Mouse (Mus musculus): ENCODE data around the gene Ube4b. TPM values are rescaled to one million over a fixed set of nuclear protein-coding genes. Genes with fewer than 3 reads are reported as not detected.

Ube4b gene
- polyA plus RNA-seq, 1 experiment from 2014 or later: 49.5 TPM

GRCm38 (mm10) chr4:149296501-149296900 is 130.0 kb downstream of the Ube4b start:
- no peaks in the 10 kb centered on the region; the same call in 1 of the 2 replicates for H3K36me3 ChIP-seq (ENCODE audit: control insufficient read depth, insufficient read depth, low read length)
- ATAC-seq (ENCODE audit: insufficient number of reproducible peaks, low FRiP score, low TSS enrichment, low read depth): no peak
- 88% methylated on average over 2 of the region's 2 CpGs for WGBS

DNA sequence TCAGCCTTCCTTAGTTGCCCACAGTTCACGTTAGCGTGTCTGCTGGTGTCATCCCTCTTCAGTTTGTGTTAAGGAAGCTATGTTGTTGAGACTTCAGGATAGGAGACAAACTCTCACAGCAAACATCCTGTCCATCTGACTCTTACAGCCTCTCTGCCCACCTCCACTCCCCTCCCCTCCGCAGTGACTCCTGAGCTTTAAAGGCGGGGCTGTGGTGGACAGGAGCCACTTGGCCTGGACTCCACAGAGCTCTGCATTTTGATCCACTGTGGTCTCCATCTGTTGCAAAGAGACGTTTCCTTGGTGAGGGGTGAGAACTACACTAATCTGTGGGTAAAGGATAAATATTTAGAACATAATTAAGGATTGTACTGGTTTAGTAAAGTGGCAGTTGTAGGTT is 133.6 kb downstream of the Ube4b start:
- H3K36me3 ChIP-seq (ENCODE audit: control insufficient read depth, insufficient read depth, low read length): no peaks in the 10 kb centered on the region; the same call in 1 of the 2 replicates
- H3K4me3 ChIP-seq (ENCODE audit: low read depth, low read length): no peak overlapping the region
- ATAC-seq (ENCODE audit: insufficient number of reproducible peaks, low FRiP score, low TSS enrichment, low read depth) (no peak), DNase-seq (ENCODE audit: low spot score) (no peak)
- no peaks in the 10 kb centered on the region for H3K4me1 ChIP-seq (ENCODE audit: control insufficient read depth, insufficient read depth, low read length)
- no peak overlapping the region for H3K27ac ChIP-seq (replicated peaks; ENCODE audit: low read depth, low read length)
- no peaks in the 10 kb centered on the region for H3K9me3 ChIP-seq (ENCODE audit: control insufficient read depth, low read length)
- no peaks in the 10 kb centered on the region for H3K27me3 ChIP-seq (ENCODE audit: control insufficient read depth, insufficient read depth, low read length)
- no peak overlapping the region for H3K4me2 ChIP-seq (ENCODE audit: low read depth, severe bottlenecking)
- WGBS: 75% methylated on average over 5 of the region's 5 CpGs
- no peak overlapping the region for H3K9ac ChIP-seq (ENCODE audit: low read length)

More at GRCm38 (mm10) chr4:149296501-149296900, 130.0 kb downstream of the Ube4b start:
- Histone ChIP-seq H3K9ac (ENCODE audit: low read length) (no peak overlapping the region), H3K4me2 (ENCODE audit: low read depth, severe bottlenecking) (no peak overlapping the region), H3K4me3 (ENCODE audit: low read depth, low read length) (no peak overlapping the region), H3K27me3 (ENCODE audit: control insufficient read depth, insufficient read depth, low read length) (no peaks in the 10 kb centered on the region), H3K4me1 (ENCODE audit: control insufficient read depth, insufficient read depth, low read length) (no peaks in the 10 kb centered on the region), H3K27ac (replicated peaks; ENCODE audit: low read depth, low read length) (no peak overlapping the region), H3K9me3 (ENCODE audit: control insufficient read depth, low read length) (no peaks in the 10 kb centered on the region)
- DNase-seq (ENCODE audit: low spot score): no peak

DNA sequence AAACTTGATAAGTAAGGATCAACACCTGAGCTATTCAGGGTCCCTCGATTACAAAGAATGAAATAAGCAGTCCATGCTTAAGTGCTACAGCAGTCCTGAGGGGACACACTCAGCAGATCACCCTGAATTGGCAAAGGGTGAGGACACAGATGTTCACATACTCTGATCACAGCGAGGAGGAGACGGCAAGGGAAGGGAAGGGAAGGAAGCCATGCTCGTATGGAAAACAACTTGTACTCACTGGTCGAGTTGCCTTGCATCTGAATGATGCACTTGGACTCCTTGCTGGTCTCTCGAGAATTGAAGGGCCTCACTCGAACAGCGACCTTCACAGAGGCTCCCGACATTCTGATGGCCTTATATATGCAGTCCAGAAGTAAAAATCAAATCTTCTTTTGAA is 135.5 kb downstream of the Ube4b start:
- H3K4me3 ChIP-seq (ENCODE audit: low read depth, low read length): no peak overlapping the region
- no peaks in the 10 kb centered on the region; the same call in 1 of the 2 replicates for H3K36me3 ChIP-seq (ENCODE audit: control insufficient read depth, insufficient read depth, low read length)
- WGBS: 88% methylated on average over 9 of the region's 9 CpGs
- H3K9me3 ChIP-seq (ENCODE audit: control insufficient read depth, low read length): no peaks in the 10 kb centered on the region
- DNase-seq (ENCODE audit: low spot score): no peak
- H3K27me3 ChIP-seq (ENCODE audit: control insufficient read depth, insufficient read depth, low read length): no peaks in the 10 kb centered on the region
- no peaks in the 10 kb centered on the region for H3K4me1 ChIP-seq (ENCODE audit: control insufficient read depth, insufficient read depth, low read length)
- H3K4me2 ChIP-seq (ENCODE audit: low read depth, severe bottlenecking): no peak overlapping the region
- no peak for ATAC-seq (ENCODE audit: insufficient number of reproducible peaks, low FRiP score, low TSS enrichment, low read depth)
- H3K27ac ChIP-seq (replicated peaks; ENCODE audit: low read depth, low read length): no peak overlapping the region
- H3K9ac ChIP-seq (ENCODE audit: low read length): no peak overlapping the region

DNA sequence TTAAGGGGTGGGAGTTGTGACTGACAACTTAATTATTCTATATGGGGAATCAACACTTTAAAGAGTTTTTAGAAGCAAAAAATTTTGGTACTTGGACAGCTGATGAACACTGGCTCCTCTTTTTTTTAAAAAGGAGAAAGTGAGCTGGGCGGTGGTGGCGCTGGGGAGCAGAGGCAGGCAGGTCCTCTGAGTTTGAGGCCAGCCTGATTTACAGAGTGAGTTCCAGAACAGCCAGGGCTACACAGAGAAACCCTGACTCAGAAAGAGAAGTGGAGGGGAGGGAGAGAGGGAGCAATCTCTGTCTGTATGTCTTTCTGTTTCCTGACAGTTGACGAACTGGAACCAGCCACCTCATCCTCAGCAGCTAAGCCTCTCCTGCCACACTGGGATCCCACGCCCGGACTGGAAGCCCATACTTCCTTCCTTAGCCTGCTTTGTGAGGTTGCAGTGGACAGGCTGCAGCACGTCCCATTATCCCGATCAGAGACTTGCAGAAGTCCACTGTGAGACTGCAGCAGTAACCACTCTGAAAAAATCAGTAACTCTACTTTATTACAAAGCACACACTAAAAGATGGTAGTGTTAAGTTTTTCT is 136.3 kb downstream of the Ube4b start:
- no peak overlapping the region for H3K9ac ChIP-seq (ENCODE audit: low read length)
- H3K4me2 ChIP-seq (ENCODE audit: low read depth, severe bottlenecking): no peak overlapping the region
- WGBS: 86% methylated on average over 7 of the region's 7 CpGs
- no peaks in the 10 kb centered on the region for H3K27me3 ChIP-seq (ENCODE audit: control insufficient read depth, insufficient read depth, low read length)
- H3K27ac ChIP-seq (replicated peaks; ENCODE audit: low read depth, low read length): no peak overlapping the region
- no peak overlapping the region for H3K4me3 ChIP-seq (ENCODE audit: low read depth, low read length)
- ATAC-seq (ENCODE audit: insufficient number of reproducible peaks, low FRiP score, low TSS enrichment, low read depth) (no peak), DNase-seq (ENCODE audit: low spot score) (no peak)
- H3K9me3 ChIP-seq (ENCODE audit: control insufficient read depth, low read length): no peaks in the 10 kb centered on the region
- no peaks in the 10 kb centered on the region; the same call in 1 of the 2 replicates for H3K36me3 ChIP-seq (ENCODE audit: control insufficient read depth, insufficient read depth, low read length)
- no peaks in the 10 kb centered on the region for H3K4me1 ChIP-seq (ENCODE audit: control insufficient read depth, insufficient read depth, low read length)

GRCm38 (mm10) chr4:149286287-149287137 is 140.0 kb downstream of the Ube4b start:
- Histone ChIP-seq H3K4me1 (ENCODE audit: control insufficient read depth, insufficient read depth, low read length) (no peaks in the 10 kb centered on the region), H3K9me3 (ENCODE audit: control insufficient read depth, low read length) (no peaks in the 10 kb centered on the region), H3K27me3 (ENCODE audit: control insufficient read depth, insufficient read depth, low read length) (no peaks in the 10 kb centered on the region), H3K4me3 (ENCODE audit: low read depth, low read length) (no peak overlapping the region), H3K27ac (replicated peaks; ENCODE audit: low read depth, low read length) (no peak overlapping the region), H3K36me3 (ENCODE audit: control insufficient read depth, insufficient read depth, low read length) (no peaks in the 10 kb centered on the region), H3K4me2 (ENCODE audit: low read depth, severe bottlenecking) (no peak overlapping the region), H3K9ac (ENCODE audit: low read length) (no peak overlapping the region)
- DNase-seq (ENCODE audit: low spot score) (no peak), ATAC-seq (ENCODE audit: insufficient number of reproducible peaks, low FRiP score, low TSS enrichment, low read depth) (no peak)
- 85% methylated on average over 8 of the region's 8 CpGs for WGBS

DNA sequence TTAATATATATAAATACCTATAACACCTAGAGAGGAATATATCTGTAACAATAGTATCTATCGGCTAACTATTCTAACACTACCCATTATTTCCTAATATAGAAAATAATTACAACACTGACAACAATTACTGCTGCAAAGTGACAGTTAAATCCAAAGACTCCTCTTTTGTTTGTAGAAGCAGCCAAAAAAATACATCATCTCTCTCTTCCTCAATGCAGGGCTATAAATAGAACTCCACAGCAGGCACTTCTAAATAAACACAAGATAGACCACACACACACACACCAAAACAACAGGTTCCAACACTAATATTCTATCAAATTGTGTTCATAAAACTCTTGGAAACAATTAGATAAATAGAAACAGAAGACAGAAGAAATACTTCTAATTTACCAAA is 140.9 kb downstream of the Ube4b start:
- Histone ChIP-seq H3K4me3 (ENCODE audit: low read depth, low read length) (no peak overlapping the region), H3K9ac (ENCODE audit: low read length) (no peak overlapping the region), H3K27ac (replicated peaks; ENCODE audit: low read depth, low read length) (no peak overlapping the region), H3K4me1 (ENCODE audit: control insufficient read depth, insufficient read depth, low read length) (no peaks in the 10 kb centered on the region), H3K36me3 (ENCODE audit: control insufficient read depth, insufficient read depth, low read length) (no peaks in the 10 kb centered on the region), H3K4me2 (ENCODE audit: low read depth, severe bottlenecking) (no peak overlapping the region), H3K27me3 (ENCODE audit: control insufficient read depth, insufficient read depth, low read length) (no peaks in the 10 kb centered on the region), H3K9me3 (ENCODE audit: control insufficient read depth, low read length) (no peaks in the 10 kb centered on the region)
- DNase-seq (ENCODE audit: low spot score) (no peak), ATAC-seq (ENCODE audit: insufficient number of reproducible peaks, low FRiP score, low TSS enrichment, low read depth) (no peak)
- 98% methylated on average over 1 of the region's 1 CpGs for WGBS

GRCm38 (mm10) chr4:149283018-149283417 is 143.5 kb downstream of the Ube4b start:
- Histone ChIP-seq H3K9ac (ENCODE audit: low read length) (no peak overlapping the region), H3K4me3 (ENCODE audit: low read depth, low read length) (no peak overlapping the region), H3K27ac (replicated peaks; ENCODE audit: low read depth, low read length) (no peak overlapping the region), H3K9me3 (ENCODE audit: control insufficient read depth, low read length) (no peaks in the 10 kb centered on the region), H3K4me1 (ENCODE audit: control insufficient read depth, insufficient read depth, low read length) (no peaks in the 10 kb centered on the region), H3K36me3 (ENCODE audit: control insufficient read depth, insufficient read depth, low read length) (no peaks in the 10 kb centered on the region), H3K27me3 (ENCODE audit: control insufficient read depth, insufficient read depth, low read length) (no peaks in the 10 kb centered on the region), H3K4me2 (ENCODE audit: low read depth, severe bottlenecking) (no peak overlapping the region)
- WGBS: 93% methylated on average over 3 of the region's 3 CpGs
- no peak for DNase-seq (ENCODE audit: low spot score)
- no peak for ATAC-seq (ENCODE audit: insufficient number of reproducible peaks, low FRiP score, low TSS enrichment, low read depth)

DNA sequence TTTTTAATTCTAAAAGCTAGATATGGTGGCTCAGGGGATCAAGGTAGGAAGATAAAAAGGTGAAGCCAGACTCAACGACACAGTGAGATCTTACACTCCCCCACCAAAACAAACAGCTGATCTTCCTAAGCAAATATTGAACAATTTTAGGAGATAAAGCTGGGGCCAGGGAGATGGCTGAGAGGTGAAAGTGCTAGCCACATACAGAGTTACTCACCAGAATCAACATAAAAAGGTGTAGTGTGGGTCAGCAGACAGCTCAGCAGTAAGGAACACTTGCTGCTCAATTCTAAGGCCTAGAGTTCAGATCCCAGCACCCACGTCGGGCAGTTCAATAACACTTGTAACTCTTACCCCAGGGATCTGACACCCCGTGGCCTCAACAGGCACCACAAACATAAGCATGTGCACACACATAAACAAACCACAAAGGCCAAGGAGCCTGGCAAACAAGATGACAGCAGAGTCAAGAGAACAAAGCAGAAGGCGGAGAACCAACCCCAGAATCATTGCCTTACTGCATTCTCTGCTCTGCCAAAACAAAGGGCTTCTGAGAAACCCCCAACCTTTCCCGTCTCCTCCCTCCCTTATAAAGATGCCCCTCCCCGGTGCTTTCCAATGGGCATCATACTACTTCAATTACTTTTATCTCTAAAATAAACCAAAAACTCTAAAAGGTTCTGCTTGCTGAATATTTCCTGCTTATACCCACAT is 144.4 kb downstream of the Ube4b start:
- no peaks in the 10 kb centered on the region for H3K27me3 ChIP-seq (ENCODE audit: control insufficient read depth, insufficient read depth, low read length)
- H3K4me2 ChIP-seq (ENCODE audit: low read depth, severe bottlenecking): no peak overlapping the region
- H3K9me3 ChIP-seq (ENCODE audit: control insufficient read depth, low read length): no peaks in the 10 kb centered on the region
- no peaks in the 10 kb centered on the region; the same call in 1 of the 2 replicates for H3K4me1 ChIP-seq (ENCODE audit: control insufficient read depth, insufficient read depth, low read length)
- H3K4me3 ChIP-seq (ENCODE audit: low read depth, low read length): no peak overlapping the region
- no peak for ATAC-seq (ENCODE audit: insufficient number of reproducible peaks, low FRiP score, low TSS enrichment, low read depth)
- WGBS: 76% methylated on average over 7 of the region's 7 CpGs
- no peaks in the 10 kb centered on the region for H3K36me3 ChIP-seq (ENCODE audit: control insufficient read depth, insufficient read depth, low read length)
- DNase-seq (ENCODE audit: low spot score): no peak
- no peak overlapping the region for H3K9ac ChIP-seq (ENCODE audit: low read length)
- no peak overlapping the region for H3K27ac ChIP-seq (replicated peaks; ENCODE audit: low read depth, low read length)

All from limb, embryonic 11.5 days (tissue).